Mouse (Mus musculus) neural tube, embryonic 11.5 days (tissue): ENCODE results near the gene Ccnd1. TPM values are rescaled to one million over a fixed set of nuclear protein-coding genes. Genes with fewer than 3 reads are reported as not detected.

ENCODE experiments used
- ATAC-seq: fragments of 200-750 bp; cut with Nextera tagmentation; 2 replicates; pipeline ENCODE4 v1.8.0; 2017; ENCODE audit warnings: moderate number of reproducible peaks, mild to moderate bottlenecking, moderate TSS enrichment, moderate library complexity; ENCODE audit not compliant: insufficient read depth, low FRiP score, low TSS enrichment
- DNase-seq: peaks from one replicate; pipeline ENCODE4 v3.0.0-alpha.2; 2015; ENCODE audit warnings: low spot score
- H3K27ac ChIP-seq: fragments of 300-500 bp; sonication (generic); 2 replicates; pipeline ENCODE4 v1.5.1; 2014; ENCODE audit warnings: low read depth, mild to moderate bottlenecking, low read length
- H3K27me3 ChIP-seq: fragments of 300-500 bp; sonication (generic); 2 replicates; pipeline ENCODE4 v1.6.1; 2014; ENCODE audit warnings: mild to moderate bottlenecking, low read length, mixed read lengths; ENCODE audit not compliant: control insufficient read depth, insufficient read depth
- H3K36me3 ChIP-seq: fragments of 300-500 bp; sonication (generic); 2 replicates; pipeline ENCODE4 v1.6.1; 2014; ENCODE audit warnings: mild to moderate bottlenecking, low read length, moderate library complexity, mixed read lengths; ENCODE audit not compliant: control insufficient read depth, insufficient read depth
- H3K4me1 ChIP-seq: fragments of 300-500 bp; sonication (generic); 2 replicates; pipeline ENCODE4 v1.6.1; 2014; ENCODE audit warnings: low read length, mixed read lengths; ENCODE audit not compliant: control insufficient read depth, insufficient read depth
- H3K4me2 ChIP-seq: fragments of 300-500 bp; sonication (generic); 2 replicates; pipeline ENCODE4 v1.6.1; 2014; ENCODE audit warnings: low read depth, mild to moderate bottlenecking, moderate library complexity
- H3K4me3 ChIP-seq: fragments of 300-500 bp; sonication (generic); 2 replicates; pipeline ENCODE4 v1.5.1; 2014; ENCODE audit warnings: low read depth, low read length
- H3K9ac ChIP-seq: fragments of 300-500 bp; sonication (generic); 2 replicates; pipeline ENCODE4 v1.6.1; 2014; ENCODE audit warnings: mild to moderate bottlenecking, low read length
- H3K9me3 ChIP-seq: fragments of 300-500 bp; sonication (generic); 2 replicates; pipeline ENCODE4 v1.6.1; 2016; ENCODE audit warnings: low read length; ENCODE audit not compliant: control insufficient read depth
- WGBS: fragments of 180-500 bp; shearing (Covaris S2); extraction: QIAGEN DNeasy Blood & Tissue Kit; methylation state at CpG from one replicate; pipeline ENCODE4 v1.1.7; 2014; 5-methylcytosine and 5-hydroxymethylcytosine counted together
- polyA plus RNA-seq: library from polyadenylated mRNA; unstranded; fragments of >200 nt; fragmentation: Nextera tagmentation; extraction: Ambion mirVana; gene quantifications from 2 replicates; pipeline ENCODE4 v1.2.1, GENCODE M21; 2014

The Ccnd1 gene
- polyA plus RNA-seq, 1 experiment from 2014 or later, result 201 TPM

DNA sequence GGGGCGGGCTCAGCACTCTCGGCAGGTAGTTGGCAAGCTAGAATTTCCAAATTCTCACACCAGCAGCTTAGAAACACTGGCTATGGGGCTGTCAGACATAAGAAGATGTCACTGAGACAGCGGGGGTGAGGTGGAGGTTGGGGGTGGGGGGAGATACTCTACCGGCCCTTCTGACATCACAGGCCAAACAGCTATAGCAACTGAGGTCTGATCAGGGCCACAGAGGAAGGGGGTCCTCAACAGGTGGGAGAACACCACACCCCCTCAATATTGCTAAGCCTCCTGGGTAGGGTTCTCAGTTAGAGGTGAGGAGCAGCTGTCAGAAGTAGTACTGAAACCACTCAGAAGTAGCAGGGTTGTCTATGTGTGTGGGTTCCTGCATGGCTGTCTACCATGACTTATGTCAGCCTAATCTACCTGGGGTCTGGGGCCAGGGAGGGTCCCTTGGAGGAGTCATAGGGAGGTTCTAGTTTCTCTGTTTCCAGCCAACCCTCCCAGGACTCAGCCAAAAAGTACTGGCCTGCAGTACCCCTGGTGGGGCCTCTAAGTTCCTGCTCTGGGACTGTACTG, 3.3 kb downstream of the Ccnd1 start:
- peaks cover 25% of the 10 kb centered on the region for H3K4me1 ChIP-seq
- DNase-seq, result no peak
- no peak overlapping the region for H3K9ac ChIP-seq
- H3K9me3 ChIP-seq, result no peaks in the 10 kb centered on the region
- peak overlapping the region; percentile 10; the same call in 1 of the 2 replicates for H3K4me2 ChIP-seq
- H3K36me3 ChIP-seq, result peaks cover 22% of the 10 kb centered on the region
- WGBS, result 91% methylated on average over 4 of the region's 4 CpGs
- no peak for ATAC-seq
- no peak overlapping the region for H3K27ac ChIP-seq
- H3K27me3 ChIP-seq, result 0 out of 2 replicates have a peak, but pooled peaks cover 2% of the 10 kb centered on the region
- H3K4me3 ChIP-seq, result no peak overlapping the region

DNA sequence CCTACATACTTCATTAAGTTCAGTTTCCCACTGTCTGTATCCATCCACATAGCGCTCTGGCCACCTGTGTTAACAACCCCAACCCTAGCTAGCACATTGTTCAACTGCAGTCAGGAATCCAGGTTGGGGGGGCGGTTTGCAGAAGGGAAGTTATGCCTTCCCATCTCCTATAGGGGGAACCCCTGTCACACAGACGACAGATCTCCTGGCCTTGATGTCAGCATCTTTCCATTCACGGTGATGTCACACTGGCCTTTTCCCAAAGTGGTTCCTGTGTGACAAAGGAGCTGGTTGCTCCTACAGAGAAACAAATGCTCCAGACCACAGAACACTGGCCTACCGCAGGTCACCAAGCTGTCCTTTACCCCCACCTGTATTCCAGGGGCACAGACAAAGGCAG, 4.2 kb downstream of the Ccnd1 start:
- DNase-seq, result peak; percentile 49
- Histone ChIP-seq H3K27ac (no peak overlapping the region), H3K36me3 (peaks cover 22% of the 10 kb centered on the region), H3K9me3 (no peaks in the 10 kb centered on the region), H3K27me3 (0 out of 2 replicates have a peak, but pooled peaks cover 2% of the 10 kb centered on the region), H3K4me1 (peaks cover 21% of the 10 kb centered on the region), H3K4me3 (no peak overlapping the region), H3K4me2 (no peak overlapping the region), H3K9ac (no peak overlapping the region)
- no peak for ATAC-seq
- WGBS, result 64% methylated on average over 5 of the region's 5 CpGs

DNA sequence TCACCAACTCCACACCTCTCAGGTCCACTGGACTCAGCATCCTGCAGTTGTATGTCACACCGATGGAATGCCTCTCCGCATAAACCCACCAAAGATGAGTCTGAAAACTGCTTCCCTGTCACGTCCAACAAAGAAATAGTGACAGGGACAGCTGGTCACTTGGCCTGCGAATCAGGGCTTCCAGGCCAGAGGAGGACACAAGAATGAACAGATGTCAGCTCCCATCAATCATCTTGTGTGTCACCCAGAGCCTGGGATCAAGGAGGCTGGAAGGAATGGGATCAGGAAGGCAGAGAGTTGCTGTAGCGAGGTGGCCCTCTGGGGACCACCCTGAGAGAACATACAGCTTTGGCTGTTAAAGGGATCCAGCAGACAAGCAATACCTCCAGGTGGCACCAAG, 4.8 kb downstream of the Ccnd1 start:
- no peak for ATAC-seq
- 45% methylated on average over 5 of the region's 5 CpGs for WGBS

DNA sequence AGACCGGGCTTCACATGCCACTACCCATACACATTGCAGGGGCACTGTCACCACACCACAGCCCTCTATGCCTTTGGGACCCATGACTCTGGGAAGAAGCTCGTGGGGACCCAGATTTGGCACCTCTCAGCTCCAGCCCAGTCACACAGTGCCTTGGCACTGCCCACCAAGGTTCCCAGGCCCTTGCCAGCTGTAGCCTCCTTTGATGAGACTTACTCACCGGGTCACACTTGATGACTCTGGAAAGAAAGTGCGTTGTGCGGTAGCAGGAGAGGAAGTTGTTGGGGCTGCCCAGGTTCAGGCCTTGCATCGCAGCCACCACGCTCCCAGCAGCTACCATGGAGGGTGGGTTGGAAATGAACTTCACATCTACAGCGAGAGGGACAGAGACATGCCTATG, 5.9 kb downstream of the Ccnd1 start:
- 91% methylated on average over 8 of the region's 8 CpGs for WGBS
- Histone ChIP-seq H3K4me3 (no peak overlapping the region), H3K9me3 (no peaks in the 10 kb centered on the region), H3K4me2 (no peak overlapping the region), H3K4me1 (peaks cover 10% of the 10 kb centered on the region), H3K36me3 (peaks cover 22% of the 10 kb centered on the region), H3K27ac (no peak overlapping the region), H3K27me3 (no peaks in the 10 kb centered on the region), H3K9ac (no peak overlapping the region)
- ATAC-seq (no peak), DNase-seq (no peak)

More for the DNA sequence above, 4.8 kb downstream of the Ccnd1 start:
- no peak for DNase-seq
- H3K4me2 ChIP-seq, result 0 out of 2 replicates have a peak overlapping the region, but pooled peaks have one; percentile 5
- H3K9ac ChIP-seq, result no peak overlapping the region
- no peak overlapping the region for H3K4me3 ChIP-seq
- H3K27ac ChIP-seq, result no peak overlapping the region
- no peaks in the 10 kb centered on the region for H3K9me3 ChIP-seq
- no peaks in the 10 kb centered on the region for H3K27me3 ChIP-seq
- H3K36me3 ChIP-seq, result peaks cover 22% of the 10 kb centered on the region
- H3K4me1 ChIP-seq, result peaks cover 16% of the 10 kb centered on the region

DNA sequence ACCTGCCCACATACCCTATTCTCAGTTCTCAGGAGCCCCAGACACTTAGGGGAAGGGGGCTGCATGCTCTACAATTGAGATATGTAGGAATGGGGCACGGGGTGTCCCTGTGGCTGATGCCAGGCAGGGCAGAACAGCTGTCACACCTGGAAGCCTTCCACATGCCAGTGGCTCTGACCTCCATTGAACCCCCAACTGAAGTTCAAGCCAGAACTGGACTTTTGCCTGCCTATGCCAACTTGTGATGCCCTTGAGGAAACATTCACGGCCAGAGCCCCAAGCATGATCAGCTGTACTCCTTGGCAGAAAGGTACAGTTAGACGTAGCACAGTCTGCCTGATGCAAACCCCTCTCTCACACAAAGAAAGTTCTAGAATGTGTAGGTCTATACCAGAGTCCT, 6.4 kb downstream of the Ccnd1 start:
- no peak for DNase-seq
- WGBS, result 90% methylated on average over 3 of the region's 3 CpGs
- no peak for ATAC-seq
- Histone ChIP-seq H3K36me3 (peaks cover 22% of the 10 kb centered on the region), H3K27ac (no peak overlapping the region), H3K27me3 (no peaks in the 10 kb centered on the region), H3K4me1 (peaks cover 9% of the 10 kb centered on the region), H3K4me2 (no peak overlapping the region), H3K9me3 (no peaks in the 10 kb centered on the region), H3K9ac (no peak overlapping the region), H3K4me3 (no peak overlapping the region)

DNA sequence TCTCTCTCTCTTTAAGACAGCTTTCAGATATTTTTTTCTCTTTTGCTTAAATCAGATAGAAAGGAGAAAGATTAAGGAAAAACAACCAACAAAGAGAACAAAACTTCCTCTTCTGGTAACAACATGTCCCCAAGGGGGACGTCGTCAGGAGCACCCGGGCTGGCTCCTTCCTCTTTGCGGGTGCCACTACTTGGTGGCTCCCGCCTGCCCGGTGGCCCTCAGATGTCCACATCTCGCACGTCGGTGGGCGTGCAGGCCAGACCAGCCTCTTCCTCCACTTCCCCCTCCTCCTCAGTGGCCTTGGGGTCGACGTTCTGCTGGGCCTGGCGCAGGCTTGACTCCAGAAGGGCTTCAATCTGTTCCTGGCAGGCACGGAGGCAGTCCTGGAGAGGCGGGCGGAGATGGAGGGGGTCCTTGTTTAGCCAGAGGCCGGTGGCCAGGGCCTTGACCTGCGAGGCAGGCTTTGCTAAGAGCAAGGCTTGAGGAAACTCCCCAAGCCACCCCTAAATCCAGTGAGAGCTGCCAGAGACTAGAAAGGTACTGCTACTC, 7.3 kb downstream of the Ccnd1 start:
- DNase-seq, result no peak
- H3K36me3 ChIP-seq, result peaks cover 22% of the 10 kb centered on the region
- ATAC-seq, result no peak
- H3K27me3 ChIP-seq, result no peaks in the 10 kb centered on the region
- WGBS, result 76% methylated on average over 17 of the region's 18 CpGs
- no peak overlapping the region for H3K4me2 ChIP-seq
- H3K9me3 ChIP-seq, result no peaks in the 10 kb centered on the region
- H3K4me3 ChIP-seq, result no peak overlapping the region
- no peak overlapping the region for H3K27ac ChIP-seq
- peaks cover 9% of the 10 kb centered on the region for H3K4me1 ChIP-seq
- H3K9ac ChIP-seq, result no peak overlapping the region

DNA sequence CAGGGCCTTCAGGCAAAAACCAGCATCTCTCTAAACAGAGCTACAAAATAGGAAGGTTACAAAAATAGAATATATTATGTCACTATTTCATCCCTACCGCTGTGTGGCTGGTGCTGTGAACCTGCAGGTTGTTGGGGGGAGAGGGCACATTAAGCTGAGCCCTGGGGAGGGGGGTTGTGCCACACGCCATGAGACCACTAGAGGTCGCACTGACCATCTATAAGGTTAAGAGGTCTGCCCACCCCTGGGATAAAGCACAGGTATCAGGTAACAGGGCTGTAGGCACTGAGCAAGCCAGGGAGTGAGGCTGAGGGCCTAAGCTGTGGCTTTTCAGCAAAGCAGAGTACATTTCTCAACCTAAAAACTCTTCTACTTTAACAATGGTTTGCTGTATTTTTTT, 7.9 kb downstream of the Ccnd1 start:
- peaks cover 4% of the 10 kb centered on the region for H3K4me1 ChIP-seq
- no peaks in the 10 kb centered on the region for H3K27me3 ChIP-seq
- ATAC-seq, result no peak
- H3K4me2 ChIP-seq, result no peak overlapping the region
- peak; percentile 52 for DNase-seq
- no peak overlapping the region for H3K4me3 ChIP-seq
- no peak overlapping the region for H3K27ac ChIP-seq
- WGBS, result 23% methylated on average over 3 of the region's 3 CpGs
- no peak overlapping the region for H3K9ac ChIP-seq
- H3K9me3 ChIP-seq, result no peaks in the 10 kb centered on the region
- peaks cover 18% of the 10 kb centered on the region for H3K36me3 ChIP-seq

DNA sequence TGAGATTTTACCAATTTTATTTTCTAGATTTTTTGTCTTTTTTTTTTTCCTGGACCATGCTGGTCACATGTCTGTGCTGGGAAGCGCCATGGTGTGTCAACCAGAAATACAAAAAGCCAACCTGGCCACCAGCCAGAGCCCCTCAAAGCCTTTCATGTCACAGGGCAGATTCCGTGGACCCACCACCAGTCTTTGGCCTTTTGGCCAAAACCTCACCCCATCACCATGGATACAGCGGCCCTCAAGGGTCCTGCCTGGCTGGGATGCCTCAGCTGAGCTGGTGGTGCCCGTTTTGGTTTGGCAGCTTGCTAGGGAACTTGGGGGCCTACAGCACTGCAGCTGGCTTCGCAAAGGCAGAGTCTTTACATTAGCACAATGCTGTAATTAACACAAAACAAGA, 9.8 kb downstream of the Ccnd1 start:
- no peak overlapping the region for H3K27ac ChIP-seq
- H3K4me3 ChIP-seq, result no peak overlapping the region
- 65% methylated on average over 5 of the region's 5 CpGs for WGBS
- no peak overlapping the region for H3K4me2 ChIP-seq
- no peaks in the 10 kb centered on the region for H3K27me3 ChIP-seq
- no peaks in the 10 kb centered on the region for H3K9me3 ChIP-seq
- H3K36me3 ChIP-seq, result peaks cover 10% of the 10 kb centered on the region
- no peak for ATAC-seq
- H3K9ac ChIP-seq, result no peak overlapping the region
- no peaks in the 10 kb centered on the region for H3K4me1 ChIP-seq
- no peak for DNase-seq

DNA sequence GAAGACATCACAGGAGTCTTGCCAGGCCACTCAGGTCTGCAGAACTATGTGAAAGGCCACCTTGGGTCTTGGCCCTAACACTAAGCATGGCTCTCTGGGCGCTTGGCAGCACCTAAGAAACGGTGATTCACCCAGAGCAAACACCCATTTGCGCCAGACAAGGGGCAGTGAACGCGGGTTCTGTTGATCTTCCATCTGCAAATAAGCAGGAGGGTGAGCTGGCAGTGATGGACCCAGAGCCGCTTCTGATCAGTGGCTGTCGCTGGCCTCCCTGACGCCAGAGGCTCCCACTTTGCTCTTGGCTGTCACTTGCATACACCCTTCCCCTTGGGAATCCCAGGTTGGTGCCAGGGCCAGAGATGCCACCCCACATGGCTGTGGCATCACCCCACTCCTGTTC, 10.2 kb downstream of the Ccnd1 start:
- peaks cover 8% of the 10 kb centered on the region for H3K36me3 ChIP-seq
- no peaks in the 10 kb centered on the region for H3K27me3 ChIP-seq
- DNase-seq, result no peak
- no peaks in the 10 kb centered on the region for H3K9me3 ChIP-seq
- H3K4me2 ChIP-seq, result no peak overlapping the region
- H3K9ac ChIP-seq, result no peak overlapping the region
- whole genome bisulfite sequencing, result 82% methylated on average over 8 of the region's 8 CpGs
- H3K27ac ChIP-seq, result no peak overlapping the region
- no peak for ATAC-seq
- H3K4me3 ChIP-seq, result no peak overlapping the region
- H3K4me1 ChIP-seq, result no peaks in the 10 kb centered on the region
